Mouse (Mus musculus) layer of hippocampus, adult 2 months (tissue): ENCODE data around the gene Usp47. TPM values are rescaled to one million over a fixed set of nuclear protein-coding genes. Genes with fewer than 3 reads are reported as not detected.

Experiments
- DNase-seq, 2 experiments: peaks; one replicate each; pipeline ENCODE4 v3.0.0; 2022; ENCODE audit warnings: low spot score in 2 of 2
- H3K27ac ChIP-seq: fragments of 200-600 bp; 2 replicates; pipeline ENCODE4 v1.8.1; 2022
- H3K4me3 ChIP-seq: fragments of 200-600 bp; 2 replicates; pipeline ENCODE4 v1.8.1; 2022; ENCODE audit warnings: mild to moderate bottlenecking
- CTCF ChIP-seq: fragments of 200-600 bp; conservative IDR thresholded peaks from 2 replicates; pipeline ENCODE4 v1.8.1; 2022; ENCODE audit warnings: antibody characterized with exemption, mild to moderate bottlenecking, moderate library complexity
- total RNA-seq, 2 experiments: library from RNA; stranded (reverse); gene quantifications; 2 replicates each; pipeline ENCODE4 v1.2.3; 2021

Gene Usp47
- total RNA-seq, 2 experiments from 2014 or later = 65.3 to 66.9 TPM

- no peak for TF ChIP-seq CTCF
- H3K4me3 ChIP-seq = no peak overlapping the region
- no peak overlapping the region for H3K27ac ChIP-seq
- DNase-seq = no peak
These were observed 10.6 kb upstream of the Usp47 start for GRCm38 (mm10) chr7:112012621-112013177.

- no peak for TF ChIP-seq CTCF
- Histone ChIP-seq H3K27ac (no peak overlapping the region), H3K4me3 (no peak overlapping the region)
- DNase-seq = no peak
These were observed 9.2 kb upstream of the Usp47 start for GRCm38 (mm10) chr7:112014148-112014547.

- Histone ChIP-seq H3K27ac (peak overlapping the region; percentile 99), H3K4me3 (peak overlapping the region; percentile 97)
- DNase-seq = no peak
- TF ChIP-seq CTCF = no peak
These were observed 676 bp upstream of the Usp47 start for GRCm38 (mm10) chr7:112022506-112023149.

GRCm38 (mm10) chr7:112023601-112024445 lies 519 bp downstream of the Usp47 start:
- DNase-seq = peak in 1 of 2 experiments; percentile 17
- Histone ChIP-seq H3K4me3 (peak overlapping the region; percentile 97), H3K27ac (peak overlapping the region; percentile 99)
- TF ChIP-seq CTCF = no peak

- Histone ChIP-seq H3K27ac (peak overlapping the region; percentile 99), H3K4me3 (peak overlapping the region; percentile 97)
- TF ChIP-seq CTCF = no peak
- DNase-seq = no peak
These were observed 1.1 kb downstream of the Usp47 start for GRCm38 (mm10) chr7:112024446-112024730.

GRCm38 (mm10) chr7:112024856-112025255 lies 1.6 kb downstream of the Usp47 start:
- 0 out of 2 replicates have a peak overlapping the region, but pooled peaks have one; percentile 99 for H3K27ac ChIP-seq
- peak overlapping the region; percentile 97 for H3K4me3 ChIP-seq
- TF ChIP-seq CTCF = no peak
- no peak for DNase-seq

- no peak for DNase-seq
- no peak for TF ChIP-seq CTCF
- Histone ChIP-seq H3K4me3 (no peak overlapping the region), H3K27ac (no peak overlapping the region)
These were observed 7.3 kb downstream of the Usp47 start for GRCm38 (mm10) chr7:112030594-112030993.

- no peak overlapping the region for H3K27ac ChIP-seq
- TF ChIP-seq CTCF = no peak
- DNase-seq = no peak
- H3K4me3 ChIP-seq = no peak overlapping the region
These were observed 12.5 kb downstream of the Usp47 start for GRCm38 (mm10) chr7:112035804-112036203.

- no peak for DNase-seq
- H3K27ac ChIP-seq = no peak overlapping the region
- TF ChIP-seq CTCF = no peak
- no peak overlapping the region for H3K4me3 ChIP-seq
These were observed 13.3 kb downstream of the Usp47 start for GRCm38 (mm10) chr7:112036636-112037035.

- Histone ChIP-seq H3K27ac (no peak overlapping the region), H3K4me3 (no peak overlapping the region)
- TF ChIP-seq CTCF = no peak
- no peak for DNase-seq
These were observed 17.0 kb downstream of the Usp47 start for GRCm38 (mm10) chr7:112040271-112040670.

GRCm38 (mm10) chr7:112042758-112043157 lies 19.5 kb downstream of the Usp47 start:
- no peak for DNase-seq
- H3K4me3 ChIP-seq = no peak overlapping the region
- TF ChIP-seq CTCF = no peak
- H3K27ac ChIP-seq = no peak overlapping the region

GRCm38 (mm10) chr7:112045249-112045648 lies 21.9 kb downstream of the Usp47 start:
- DNase-seq = no peak
- TF ChIP-seq CTCF = no peak
- no peak overlapping the region; the same call in 1 of the 2 replicates for H3K27ac ChIP-seq
- no peak overlapping the region for H3K4me3 ChIP-seq

GRCm38 (mm10) chr7:112045794-112046388 lies 22.6 kb downstream of the Usp47 start:
- no peak for DNase-seq
- no peak overlapping the region for H3K4me3 ChIP-seq
- TF ChIP-seq CTCF = no peak
- H3K27ac ChIP-seq = no peak overlapping the region
